Mouse (Mus musculus) embryo, embryonic 10.5 days (tissue): ENCODE measurements around the gene Tmem206.
A peak's percentile ranks its signal among the peaks of the same experiment; 100 is the strongest.

ENCODE experiments used
- DNase-seq: peaks from one replicate; pipeline ENCODE4 v3.0.0-alpha.2; 2015; ENCODE audit warnings: low spot score

Gene Tmem206

DNA sequence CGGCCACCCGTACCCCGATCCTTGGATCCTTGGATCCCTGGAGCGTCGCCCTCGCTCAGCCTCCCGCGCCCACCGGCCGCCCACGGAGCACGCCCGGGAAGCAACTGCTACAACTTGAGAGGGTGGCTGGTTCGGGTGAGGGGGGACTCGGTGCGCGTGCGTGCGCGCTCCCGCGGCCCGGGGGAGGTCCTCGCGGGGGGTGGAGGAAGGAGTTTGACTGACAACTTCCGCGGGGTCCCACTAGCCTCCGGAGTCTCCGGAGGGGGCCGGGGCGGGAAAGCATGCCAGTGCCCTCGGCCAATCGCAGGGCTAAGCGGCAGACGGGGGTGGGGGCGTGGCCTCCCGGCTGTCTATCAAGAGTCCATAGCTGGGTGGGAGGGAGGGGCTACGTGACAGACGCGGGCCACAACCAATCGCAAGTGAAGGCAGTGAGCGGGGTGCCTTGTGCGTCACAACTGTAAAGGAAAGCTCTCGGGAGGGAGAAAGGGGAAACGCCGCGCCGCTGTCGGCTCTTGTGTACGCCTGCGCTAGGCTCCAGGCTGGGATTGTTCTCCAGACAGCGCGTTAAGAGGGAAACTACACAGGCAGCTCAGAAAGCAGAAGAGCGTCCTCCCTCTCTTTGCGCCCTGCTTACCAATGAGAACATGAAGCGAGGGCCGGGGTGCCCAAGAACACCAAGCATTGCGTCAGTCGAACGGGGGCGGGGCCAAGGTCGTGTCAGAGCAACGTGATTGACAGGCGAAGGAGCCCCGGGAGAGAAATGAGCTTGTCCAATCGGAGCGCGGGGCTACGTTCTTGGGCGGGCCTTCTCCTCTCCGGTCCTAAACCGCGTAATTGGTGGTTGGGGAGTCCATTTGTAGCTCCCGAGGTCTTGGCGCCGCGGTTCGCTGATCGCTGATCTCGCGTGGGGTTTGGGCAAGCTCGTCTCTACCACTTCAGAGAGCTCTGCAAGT is 71.5 kb downstream of the Tmem206 start:
- peak; percentile 100 for DNase-seq
